Mouse (Mus musculus): ENCODE results near the gene Olfr703.

DNA sequence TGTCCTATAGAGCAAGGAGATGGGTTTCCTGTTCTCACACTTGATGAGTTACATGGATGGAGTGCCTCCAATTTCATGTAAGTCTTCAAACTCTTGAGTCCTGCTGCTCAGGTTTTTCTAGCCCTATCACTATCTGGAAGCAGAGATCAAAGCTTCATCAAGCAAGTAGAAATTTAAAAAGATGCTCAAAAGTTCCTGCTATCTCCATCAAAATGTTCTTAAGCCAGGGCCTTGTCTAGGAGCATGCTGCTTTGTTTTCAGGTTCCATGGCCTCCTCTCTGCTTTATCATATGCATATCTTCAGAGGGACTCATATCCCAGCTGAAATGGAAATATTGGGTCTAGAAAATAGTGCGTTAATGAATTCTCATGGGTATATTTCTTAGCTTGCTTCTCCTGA lies 34.4 kb upstream of the Olfr703 start, which contains the start of gene Olfr700:
- TF ChIP-seq CTCF (IDR thresholded peaks at IDR 0.05; ENCODE audit: borderline replicate concordance, control insufficient read depth, extremely low read depth, insufficient read depth, low read length, poor library complexity) (no peak), POLR2A (IDR thresholded peaks at IDR 0.05; ENCODE audit: control insufficient read depth, extremely low read depth, insufficient read depth, low read length, poor library complexity) (no peak)
